ENCODE assay signal across 18 mouse cellular contexts in genomic region chr19:39711116-39711515, GRCm38 (mm10). TPM values are rescaled to one million over a fixed set of nuclear protein-coding genes. Genes with fewer than 3 reads are reported as not detected.
"Had no signal": no experiment of that assay in that cellular context is flagged by ENCODE, and none has a peak within 500 bp of the region (broad histone marks: within the 10 kb centered on the region; RNA-seq: fewer than 3 reads in every experiment).

No protein-coding gene starts in this region.

RNA-seq across cellular contexts. Expression of gene Cyp2c68, which starts 29.7 kb away (rescaled TPM):
- polyA plus RNA-seq: limb, embryonic 10.5 days; limb, embryonic 12.5 days; limb, embryonic 13.5 days; lung, adult 2 months; lung, embryonic 14.5 days; lung, postnatal 0 days; macrophage; midbrain, embryonic 10.5 days; midbrain, embryonic 11.5 days; midbrain, embryonic 12.5 days; midbrain, embryonic 13.5 days; midbrain, embryonic 14.5 days; midbrain, embryonic 15.5 days; midbrain, embryonic 16.5 days; midbrain, postnatal 0 days; myocyte; neural tube, embryonic 11.5 days; neural tube, embryonic 12.5 days had no signal
